Mouse (Mus musculus) liver, adult 2 months (tissue): ENCODE data around the gene Znrf3.

ENCODE experiments used
- CTCF ChIP-seq: fragments of 200-500 bp; IDR thresholded peaks from 2 replicates; pipeline ENCODE4 v1.5.1; 2011; ENCODE audit warnings: low read depth, low read length, control low read depth
- POLR2A ChIP-seq: fragments of 200-500 bp; IDR thresholded peaks from 2 replicates; pipeline ENCODE4 v1.6.1; 2011; ENCODE audit warnings: low read length, control low read depth; ENCODE audit not compliant: insufficient read depth; ENCODE audit errors: extremely low read depth

- no peak for TF ChIP-seq POLR2A
- no peak for TF ChIP-seq CTCF
Observed at GRCm38 (mm10) chr11:5326252-5326651, 118.4 kb downstream of the Znrf3 start.
